15 mouse cellular contexts compared by ENCODE assay signal in the genomic region with DNA sequence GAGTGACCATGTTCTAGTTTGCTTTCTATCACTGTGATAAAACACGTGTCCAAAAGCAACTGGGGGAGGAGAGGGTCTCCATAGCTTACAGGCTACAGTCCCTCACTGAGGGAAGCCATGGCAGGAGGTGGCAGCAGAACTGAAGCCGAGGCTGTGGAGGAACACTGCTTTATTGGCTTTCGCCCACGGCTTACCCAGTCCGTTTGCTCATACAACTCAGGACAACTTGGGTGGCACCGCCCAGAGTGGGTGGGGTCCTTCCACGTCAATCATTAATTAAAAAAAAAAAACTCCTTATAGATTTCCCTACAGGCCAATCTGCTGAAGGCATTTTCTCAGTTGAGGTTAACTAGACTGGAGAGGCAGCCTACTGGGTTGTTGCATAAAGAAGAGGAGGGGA.
"Had no signal": no experiment of that assay in that cellular context is flagged by ENCODE, and none has a peak within 500 bp of the region (broad histone marks: within the 10 kb centered on the region; RNA-seq: fewer than 3 reads in every experiment).

No protein-coding gene starts in this region.

- H3K4me3 ChIP-seq: neural tube, embryonic 12.5 days; neural tube, embryonic 13.5 days; neural tube, embryonic 15.5 days; stomach, embryonic 15.5 days had no signal

- H3K27ac ChIP-seq: neural tube, embryonic 12.5 days; neural tube, embryonic 13.5 days; neural tube, embryonic 15.5 days; stomach, embryonic 15.5 days had no signal

- H3K36me3 ChIP-seq: neural tube, embryonic 12.5 days; neural tube, embryonic 13.5 days; neural tube, embryonic 15.5 days; stomach, embryonic 15.5 days had no signal

- H3K27me3 ChIP-seq: neural tube, embryonic 12.5 days; neural tube, embryonic 13.5 days; neural tube, embryonic 15.5 days; stomach, embryonic 15.5 days had no signal

- H3K4me2 ChIP-seq: neural tube, embryonic 12.5 days; neural tube, embryonic 13.5 days; neural tube, embryonic 15.5 days; stomach, embryonic 15.5 days had no signal

- H3K4me1 ChIP-seq: stomach, embryonic 15.5 days had no signal

- H3K9ac ChIP-seq: neural tube, embryonic 12.5 days; neural tube, embryonic 13.5 days; neural tube, embryonic 15.5 days; stomach, embryonic 15.5 days had no signal

- DNase-seq: right cerebral cortex, adult 18-20 months; right cerebral cortex, postnatal 14 days; right cerebral cortex, postnatal 25 days; right cerebral cortex, postnatal 4 days; spleen, adult 18-20 months; thymus, adult 18-20 months; thymus, adult 2 months; thymus, postnatal 14 days; thymus, postnatal 25 days; thymus, postnatal 36 days; thymus, postnatal 4 days had no signal

- H3K9me3 ChIP-seq: neural tube, embryonic 12.5 days; neural tube, embryonic 13.5 days; neural tube, embryonic 15.5 days; stomach, embryonic 15.5 days had no signal
